Mouse (Mus musculus) heart, postnatal 0 days (tissue): ENCODE results near the gene Alk. TPM values are rescaled to one million over a fixed set of nuclear protein-coding genes. Genes with fewer than 3 reads are reported as not detected.

Source experiments
- ATAC-seq: fragments of 200-750 bp; cut with Nextera tagmentation; 2 replicates; pipeline ENCODE4 v1.8.0; 2017; ENCODE audit warnings: low read depth, moderate number of reproducible peaks, moderate library complexity; ENCODE audit not compliant: insufficient read depth
- DNase-seq: peaks from one replicate; pipeline ENCODE4 v3.0.0-alpha.2; 2016; ENCODE audit warnings: low spot score
- H3K27ac ChIP-seq: fragments of 300-500 bp; sonication (generic); 2 replicates; pipeline ENCODE4 v1.5.1; 2014; ENCODE audit warnings: low read depth, mild to moderate bottlenecking
- H3K27me3 ChIP-seq: fragments of 300-500 bp; sonication (generic); 2 replicates; pipeline ENCODE4 v1.6.1; 2014; ENCODE audit warnings: low read length, mixed read lengths; ENCODE audit not compliant: control insufficient read depth, insufficient read depth
- H3K36me3 ChIP-seq: fragments of 300-500 bp; sonication (generic); replicated peaks from 2 replicates; pipeline ENCODE4 v1.6.1; 2014; ENCODE audit warnings: low read length, mixed read lengths; ENCODE audit not compliant: control insufficient read depth, insufficient read depth
- H3K4me1 ChIP-seq: fragments of 300-500 bp; sonication (generic); 2 replicates; pipeline ENCODE4 v1.6.1; 2014; ENCODE audit warnings: antibody characterized with exemption; ENCODE audit not compliant: control insufficient read depth, insufficient read depth
- H3K4me2 ChIP-seq: fragments of 300-500 bp; sonication (generic); 2 replicates; pipeline ENCODE4 v1.6.1; 2014; ENCODE audit warnings: low read depth, mild to moderate bottlenecking, low read length, moderate library complexity
- H3K4me3 ChIP-seq: fragments of 300-500 bp; sonication (generic); 2 replicates; pipeline ENCODE4 v1.5.1; 2014; ENCODE audit warnings: low read depth, low read length
- H3K9ac ChIP-seq: fragments of 300-500 bp; sonication (generic); replicated peaks from 2 replicates; pipeline ENCODE4 v1.6.1; 2014; ENCODE audit warnings: low read depth, low read length, mixed read lengths
- H3K9me3 ChIP-seq: fragments of 300-500 bp; sonication (generic); replicated peaks from 2 replicates; pipeline ENCODE4 v1.6.1; 2016; ENCODE audit warnings: low read length; ENCODE audit not compliant: control insufficient read depth
- CTCF ChIP-seq: IDR thresholded peaks from 2 replicates; pipeline ENCODE4 v1.5.1; 2016; ENCODE audit warnings: antibody characterized with exemption, control low read depth, low read depth
- EP300 ChIP-seq: IDR thresholded peaks from 2 replicates; pipeline ENCODE4 v1.6.1; 2016; ENCODE audit warnings: antibody characterized with exemption, low read depth
- WGBS: fragments of 180-500 bp; shearing (Covaris S2); extraction: QIAGEN DNeasy Blood & Tissue Kit; methylation state at CpG from one replicate; pipeline ENCODE4 v1.1.7; 2014; 5-methylcytosine and 5-hydroxymethylcytosine counted together
- polyA plus RNA-seq: library from polyadenylated mRNA; unstranded; fragments of >200 nt; fragmentation: Nextera tagmentation; extraction: Ambion mirVana; gene quantifications from 2 replicates; pipeline ENCODE4 v1.2.1, GENCODE M21; 2015
- total RNA-seq: library from RNA; depleted of rRNA; stranded (reverse); fragments of >200 nt; gene quantifications from 2 replicates; pipeline ENCODE4 v1.2.3, GENCODE M21; 2014; ENCODE audit warnings: low replicate concordance

Alk gene
- total and polyA plus RNA-seq, 2 experiments from 2014 or later = 0.04 TPM; not detected in 1

- TF ChIP-seq CTCF (no peak), EP300 (no peak)
- no peak overlapping the region for H3K27ac ChIP-seq
- no peak overlapping the region for H3K9ac ChIP-seq
- no peak for DNase-seq
- no peak overlapping the region for H3K4me3 ChIP-seq
- H3K4me1 ChIP-seq = no peaks in the 10 kb centered on the region
- no peaks in the 10 kb centered on the region for H3K27me3 ChIP-seq
- WGBS = 65% methylated on average over 8 of the region's 8 CpGs
- ATAC-seq = no peak
- no peaks in the 10 kb centered on the region for H3K9me3 ChIP-seq
- no peaks in the 10 kb centered on the region for H3K36me3 ChIP-seq
- H3K4me2 ChIP-seq = no peak overlapping the region
Measured at GRCm38 (mm10) chr17:72190536-72190935, 413.9 kb downstream of the Alk start.

DNA sequence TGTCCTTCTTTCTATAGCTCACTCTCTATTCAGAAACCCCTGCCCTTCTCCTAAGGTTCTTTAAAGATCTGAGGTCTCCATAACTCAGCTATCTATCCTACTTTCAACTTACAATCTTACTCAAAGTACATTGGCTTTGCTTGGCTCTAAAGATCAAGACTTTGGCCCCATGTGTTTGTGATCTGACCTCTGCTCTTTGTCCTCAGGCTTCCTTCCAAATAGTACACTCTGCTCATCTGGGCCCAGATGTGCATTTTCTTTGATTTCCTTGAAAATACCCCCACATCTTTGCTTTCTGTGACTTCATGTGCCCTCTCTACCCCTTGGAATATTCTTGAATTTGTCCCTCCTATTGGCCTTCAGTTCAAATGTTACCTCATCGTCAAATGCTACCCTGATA lies 417.4 kb downstream of the Alk start:
- ATAC-seq (no peak), DNase-seq (no peak)
- H3K9ac ChIP-seq = no peak overlapping the region
- no peaks in the 10 kb centered on the region for H3K36me3 ChIP-seq
- H3K9me3 ChIP-seq = no peaks in the 10 kb centered on the region
- no peak overlapping the region for H3K4me2 ChIP-seq
- no peak overlapping the region for H3K4me3 ChIP-seq
- no peaks in the 10 kb centered on the region for H3K27me3 ChIP-seq
- H3K27ac ChIP-seq = no peak overlapping the region
- WGBS = 73% methylated on average over 1 of the region's 1 CpGs
- no peaks in the 10 kb centered on the region for H3K4me1 ChIP-seq
- TF ChIP-seq EP300 = no peak
- TF ChIP-seq CTCF = no peak

DNA sequence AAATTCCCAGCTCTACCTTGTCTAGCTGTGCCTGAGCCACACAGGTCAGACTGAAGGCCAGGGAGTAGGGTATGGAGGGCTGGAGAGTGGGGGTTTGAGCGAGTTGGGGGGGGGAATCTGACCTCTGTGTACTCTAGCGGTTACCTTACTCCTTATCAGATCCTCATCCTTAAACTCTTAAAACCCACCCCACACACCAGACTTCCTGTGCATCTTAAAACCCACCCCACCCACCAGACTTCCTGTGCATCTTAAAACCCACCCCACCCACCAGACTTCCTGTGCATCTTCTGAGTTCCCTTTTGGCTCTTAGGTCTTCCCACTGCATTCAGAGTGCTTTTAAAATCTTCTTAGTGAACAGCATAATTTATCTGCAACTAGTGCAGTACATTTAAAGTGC lies 422.0 kb downstream of the Alk start:
- no peak overlapping the region for H3K27ac ChIP-seq
- no peaks in the 10 kb centered on the region for H3K36me3 ChIP-seq
- no peaks in the 10 kb centered on the region for H3K9me3 ChIP-seq
- no peaks in the 10 kb centered on the region for H3K27me3 ChIP-seq
- WGBS = 48% methylated on average over 2 of the region's 2 CpGs
- H3K9ac ChIP-seq = no peak overlapping the region
- no peak for TF ChIP-seq EP300
- TF ChIP-seq CTCF = no peak
- no peak for ATAC-seq
- H3K4me3 ChIP-seq = no peak overlapping the region
- H3K4me1 ChIP-seq = no peaks in the 10 kb centered on the region
- no peak for DNase-seq
- H3K4me2 ChIP-seq = no peak overlapping the region

DNA sequence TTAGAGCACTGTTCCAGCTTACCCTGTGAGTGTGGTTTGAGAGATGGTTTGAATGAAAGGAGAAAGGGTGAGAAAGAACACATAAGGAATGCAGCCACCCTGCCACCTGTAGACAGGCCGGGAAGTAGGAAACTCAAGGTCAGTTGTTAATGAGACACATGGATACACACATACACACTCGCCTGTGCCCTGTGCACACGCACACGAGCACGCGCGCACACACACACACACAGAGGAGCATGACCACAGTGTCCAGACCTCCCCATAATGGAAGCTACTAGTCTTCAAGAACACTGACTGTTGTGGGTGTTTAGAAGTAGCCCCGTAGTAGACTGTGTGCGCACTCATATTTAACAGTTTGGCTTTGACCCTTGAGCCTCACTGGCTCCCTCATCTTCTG lies 424.2 kb downstream of the Alk start:
- Histone ChIP-seq H3K4me2 (no peak overlapping the region), H3K27ac (no peak overlapping the region), H3K4me1 (no peaks in the 10 kb centered on the region), H3K9ac (no peak overlapping the region), H3K36me3 (no peaks in the 10 kb centered on the region), H3K4me3 (no peak overlapping the region), H3K9me3 (no peaks in the 10 kb centered on the region), H3K27me3 (no peaks in the 10 kb centered on the region)
- DNase-seq = no peak
- 88% methylated on average over 9 of the region's 9 CpGs for WGBS
- TF ChIP-seq CTCF (no peak), EP300 (no peak)
- ATAC-seq = no peak

DNA sequence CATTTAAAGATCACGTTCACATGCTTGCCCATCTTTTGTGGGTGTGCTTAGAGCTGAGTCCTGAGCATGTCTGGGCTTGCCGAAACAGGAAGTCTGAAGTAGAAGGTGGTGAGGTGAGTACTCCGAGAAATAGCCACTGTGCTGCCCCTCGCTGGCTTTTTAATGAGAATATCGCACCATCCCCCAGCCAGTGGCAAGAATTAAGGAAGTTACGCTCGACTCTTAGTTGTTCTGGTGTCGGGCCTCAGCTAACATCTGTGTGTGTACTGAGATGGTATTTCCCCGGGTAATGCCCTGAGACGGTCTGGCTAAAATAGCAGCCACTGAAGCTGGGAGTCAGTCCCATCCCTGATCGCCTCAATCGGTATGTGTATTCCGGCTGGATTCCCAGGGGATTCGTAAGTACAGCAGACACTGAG lies 424.7 kb downstream of the Alk start:
- no peak for TF ChIP-seq EP300
- TF ChIP-seq CTCF = no peak
- Histone ChIP-seq H3K4me1 (no peaks in the 10 kb centered on the region), H3K36me3 (no peaks in the 10 kb centered on the region), H3K4me3 (no peak overlapping the region), H3K27ac (no peak overlapping the region), H3K9me3 (no peaks in the 10 kb centered on the region), H3K4me2 (no peak overlapping the region), H3K27me3 (no peaks in the 10 kb centered on the region), H3K9ac (no peak overlapping the region)
- ATAC-seq (no peak), DNase-seq (no peak)
- WGBS = 86% methylated on average over 14 of the region's 14 CpGs

DNA sequence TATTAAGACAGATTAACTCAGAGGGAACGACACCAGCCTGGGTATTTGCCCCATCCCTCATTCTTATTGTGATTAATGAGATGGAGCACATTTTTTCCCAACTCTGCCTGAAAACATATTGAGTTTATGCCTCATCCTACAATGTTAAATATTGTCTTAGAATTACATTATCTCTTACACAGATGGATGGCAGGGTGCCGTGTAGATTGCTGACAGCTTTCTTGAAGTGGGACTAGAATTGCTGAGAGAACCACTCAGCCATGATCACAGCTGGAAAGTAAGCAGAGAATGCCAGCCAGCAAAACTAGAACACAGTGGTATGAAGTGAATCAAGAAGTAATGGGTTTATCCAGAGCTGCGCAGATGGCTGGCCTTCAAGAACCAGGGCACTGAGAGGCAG lies 430.6 kb downstream of the Alk start:
- Histone ChIP-seq H3K27me3 (no peaks in the 10 kb centered on the region), H3K4me2 (no peak overlapping the region), H3K36me3 (no peaks in the 10 kb centered on the region), H3K4me3 (no peak overlapping the region), H3K9me3 (no peaks in the 10 kb centered on the region), H3K9ac (no peak overlapping the region), H3K27ac (no peak overlapping the region), H3K4me1 (no peaks in the 10 kb centered on the region)
- 63% methylated on average over 3 of the region's 3 CpGs for WGBS
- DNase-seq = no peak
- ATAC-seq = no peak
- TF ChIP-seq EP300 (no peak), CTCF (no peak)
